Mouse (Mus musculus) heart, adult 2 months (tissue): ENCODE data around the gene Gstm6. TPM values are rescaled to one million over a fixed set of nuclear protein-coding genes. Genes with fewer than 3 reads are reported as not detected.
"Not testable (repeated sequence)": the region's sequence is repeated elsewhere in the genome, so short reads cannot be mapped to it uniquely, and the experiment has no call there.

ENCODE experiments used
- DNase-seq, 2 experiments: peaks; one replicate each; pipeline ENCODE4 v3.0.0; 2021
- H3K27ac ChIP-seq: fragments of 200-600 bp; 2 replicates; pipeline ENCODE4 v1.8.1; 2022
- H3K27me3 ChIP-seq: fragments of 200-500 bp; 2 replicates; pipeline ENCODE4 v1.6.1; 2012; ENCODE audit warnings: mild to moderate bottlenecking, low read length, inconsistent platforms, mixed read lengths; ENCODE audit not compliant: control insufficient read depth, insufficient read depth
- H3K36me3 ChIP-seq: fragments of 200-500 bp; 2 replicates; pipeline ENCODE4 v1.6.1; 2012; ENCODE audit warnings: low read length, inconsistent platforms; ENCODE audit not compliant: control insufficient read depth, insufficient read depth
- H3K4me1 ChIP-seq: fragments of 200-500 bp; 2 replicates; pipeline ENCODE4 v1.6.1; 2011; ENCODE audit warnings: low read length; ENCODE audit not compliant: control insufficient read depth, insufficient read depth
- H3K4me3 ChIP-seq: fragments of 200-600 bp; 2 replicates; pipeline ENCODE4 v1.8.1; 2022
- H3K79me2 ChIP-seq: fragments of 200-500 bp; replicated peaks from 2 replicates; pipeline ENCODE4 v1.6.1; 2012; ENCODE audit warnings: mild to moderate bottlenecking, inconsistent platforms, low read length, moderate library complexity, mixed read lengths; ENCODE audit not compliant: control insufficient read depth, insufficient read depth
- H3K9ac ChIP-seq: fragments of 200-500 bp; 2 replicates; pipeline ENCODE4 v1.6.1; 2012; ENCODE audit warnings: low read depth, mild to moderate bottlenecking, control low read depth, inconsistent platforms, low read length, mixed read lengths
- CTCF ChIP-seq: fragments of 200-600 bp; IDR thresholded peaks from 2 replicates; pipeline ENCODE4 v1.8.1; 2022; ENCODE audit warnings: antibody characterized with exemption, mild to moderate bottlenecking, moderate library complexity
- EP300 ChIP-seq: fragments of 200-500 bp; IDR thresholded peaks from 2 replicates; pipeline ENCODE4 v1.6.1; 2011; ENCODE audit warnings: low read depth, low read length, control low read depth; ENCODE audit not compliant: insufficient read depth
- POLR2A ChIP-seq: fragments of 200-500 bp; IDR thresholded peaks from 2 replicates; pipeline ENCODE4 v1.6.1; 2011; ENCODE audit warnings: mild to moderate bottlenecking, low read depth, low read length, control low read depth; ENCODE audit not compliant: insufficient read depth
- WGBS: fragments of 180-500 bp; shearing (Covaris S2); methylation state at CpG from one replicate; pipeline ENCODE4 v1.1.7; 2018; 5-methylcytosine and 5-hydroxymethylcytosine counted together
- intact Hi-C: fragments of 180-260 bp; cut with DNase I; formaldehyde crosslinking; loops from one replicate; pipeline ENCODE4 v1.15.1; 2025
- long read RNA-seq: library from polyadenylated mRNA; stranded (forward); transcript quantifications from one replicate; pipeline ENCODE4 v2.0.0, GENCODE M21; 2021
- polyA plus RNA-seq: library from polyadenylated mRNA; depleted of rRNA; stranded (reverse); fragments of >200 nt; gene quantifications from 2 replicates; pipeline ENCODE4 v1.2.3, GENCODE M21; 2012; rRNA removed
- total RNA-seq, 2 experiments: library from RNA; stranded (reverse); gene quantifications; 2 replicates each; pipeline ENCODE4 v1.2.3; 2021

Gene Gstm6
- total RNA-seq (1 to 10 TPM; 3.0 to 3.7 TPM), polyA plus RNA-seq (3.7 and 4.6 TPM in 2 replicates)
- long read RNA-seq, partial matches to known transcripts, result 0 of 1 reads
- long read RNA-seq, other reads (novel, unspliced or antisense), result 0 of 1 reads

DNA sequence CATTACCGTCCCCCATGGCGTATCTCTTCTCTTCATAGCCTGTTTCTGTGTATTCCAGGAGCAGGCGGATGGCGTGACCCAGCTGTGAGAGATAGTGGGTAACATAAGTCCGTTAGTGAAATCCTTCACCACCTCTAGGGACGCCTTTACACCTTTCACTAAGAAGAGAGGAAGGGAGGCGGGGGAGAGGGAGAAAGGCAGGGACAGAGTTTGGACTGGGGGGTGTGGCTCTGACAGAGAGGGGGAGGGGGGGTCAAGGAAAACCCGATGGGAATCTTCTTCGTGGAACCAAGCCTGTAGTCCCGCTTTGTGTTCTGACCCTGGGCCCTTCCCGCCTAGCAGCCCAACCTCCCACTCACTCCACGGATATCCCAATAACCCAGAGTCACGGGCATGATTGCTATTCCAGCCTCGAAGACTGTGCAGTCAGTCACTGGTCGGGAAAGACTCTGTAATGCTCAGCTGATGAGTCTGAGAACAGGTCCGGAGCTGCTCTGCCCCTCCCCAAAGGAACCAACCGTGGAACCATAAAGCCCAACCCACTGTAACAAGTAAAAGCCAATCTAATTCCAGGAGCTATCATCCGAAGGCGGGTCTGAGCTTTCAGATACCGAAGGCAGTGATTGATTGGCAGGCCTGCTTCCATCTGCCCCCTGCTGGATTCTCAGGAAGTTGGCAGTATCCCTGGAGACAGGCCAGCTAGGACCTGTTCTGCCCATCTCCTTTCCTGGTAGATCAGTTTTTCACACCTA, at the start of gene Gstm6:
Gstm6 (minus strand) TSS at position 511 of the 752 bp plus-strand sequence.
- Histone ChIP-seq H3K27ac (no peak within 1 kb of the TSS), H3K79me2 (no peaks in the 10 kb centered on the region), H3K4me3 (no peak within 1 kb of the TSS), H3K36me3 (no peaks in the 10 kb centered on the region), H3K4me1 (peaks cover 7% of the 10 kb centered on the region), H3K27me3 (no peaks in the 10 kb centered on the region), H3K9ac (no peak within 1 kb of the TSS)
- DNase-seq, result no peak
- intact Hi-C loops, result no loop called here
- 29% methylated on average over 20 of the region's 20 CpGs for WGBS
- no peak for TF ChIP-seq POLR2A
- TF ChIP-seq EP300, result no peak
- peak; percentile 60 for TF ChIP-seq CTCF

DNA sequence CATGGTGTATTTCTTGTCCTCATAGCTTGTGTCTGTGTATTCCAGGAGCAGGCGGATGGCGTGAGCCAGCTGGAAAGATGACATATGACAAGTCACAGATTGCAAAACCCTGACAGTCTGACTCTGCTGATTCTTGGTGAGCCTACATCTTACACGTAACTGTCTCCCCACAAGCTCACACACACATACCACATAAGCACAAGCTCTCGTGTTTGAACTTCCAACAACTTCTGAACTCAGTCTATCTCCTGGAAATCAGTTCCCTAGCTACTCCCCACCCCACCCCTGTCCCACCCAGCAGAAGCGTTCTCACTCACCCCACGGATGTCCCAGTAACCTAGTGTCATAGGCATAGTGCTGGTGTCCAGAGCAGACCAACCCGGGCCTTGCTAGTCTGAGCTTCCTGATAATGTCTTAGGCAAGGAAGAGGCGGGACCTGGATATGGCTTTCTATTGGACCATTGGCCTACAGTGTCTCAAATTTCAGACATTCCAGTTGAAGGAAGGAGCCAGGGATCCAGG, 42.6 kb upstream of the Gstm6 start, which contains the start of gene Gstm2:
Gstm2 (minus strand) TSS at position 413 of the 522 bp plus-strand sequence.
- no peaks in the 10 kb centered on the region for H3K27me3 ChIP-seq
- WGBS, result 37% methylated on average over 8 of the region's 8 CpGs

DNA sequence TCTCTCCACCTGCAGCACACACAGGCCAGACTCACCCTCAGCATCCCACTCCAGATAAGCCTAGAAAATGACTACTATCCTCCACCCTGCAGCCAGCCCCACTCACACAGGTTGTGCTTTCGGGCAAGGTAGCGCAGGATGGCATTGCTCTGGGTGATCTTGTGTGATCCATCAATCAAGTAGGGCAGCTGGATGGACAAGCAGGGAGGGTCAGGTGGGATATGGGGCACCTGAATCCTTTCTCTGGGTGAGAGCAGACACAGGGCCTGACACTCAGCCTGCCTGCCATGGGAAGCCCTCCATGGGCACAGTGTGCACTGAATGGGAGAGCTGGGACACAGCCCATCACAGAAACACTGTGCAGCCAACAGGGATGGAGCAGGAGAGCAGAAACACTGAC, 41.6 kb upstream of the Gstm6 start:
- H3K9ac ChIP-seq, DNase-seq, H3K79me2 ChIP-seq, H3K36me3 ChIP-seq, H3K27me3 ChIP-seq, intact Hi-C loops: not testable (repeated sequence)
- Histone ChIP-seq H3K4me3 (peak overlapping the region; percentile 40; the same call in 1 of the 2 replicates), H3K27ac (peak overlapping the region; percentile 78), H3K4me1 (peaks cover 14% of the 10 kb centered on the region)
- 98% methylated on average over 2 of the region's 2 CpGs for WGBS

More for the DNA sequence above, 42.6 kb upstream of the Gstm6 start, which contains the start of gene Gstm2:
- intact Hi-C loops, result no loop called here
- Histone ChIP-seq H3K36me3 (no peaks in the 10 kb centered on the region), H3K4me1 (peaks cover 14% of the 10 kb centered on the region), H3K4me3 (peak within 1 kb of the TSS; percentile 40), H3K9ac (0 out of 2 replicates have a peak within 1 kb of the TSS, but pooled peaks have one; percentile 23), H3K79me2 (no peaks in the 10 kb centered on the region), H3K27ac (peak within 1 kb of the TSS; percentile 78)
- TF ChIP-seq EP300 (0 out of 2 replicates have a peak, but pooled peaks have one; percentile 48), POLR2A (peak; percentile 66), CTCF (no peak)
- peak; percentile 68 to 80 for DNase-seq

DNA sequence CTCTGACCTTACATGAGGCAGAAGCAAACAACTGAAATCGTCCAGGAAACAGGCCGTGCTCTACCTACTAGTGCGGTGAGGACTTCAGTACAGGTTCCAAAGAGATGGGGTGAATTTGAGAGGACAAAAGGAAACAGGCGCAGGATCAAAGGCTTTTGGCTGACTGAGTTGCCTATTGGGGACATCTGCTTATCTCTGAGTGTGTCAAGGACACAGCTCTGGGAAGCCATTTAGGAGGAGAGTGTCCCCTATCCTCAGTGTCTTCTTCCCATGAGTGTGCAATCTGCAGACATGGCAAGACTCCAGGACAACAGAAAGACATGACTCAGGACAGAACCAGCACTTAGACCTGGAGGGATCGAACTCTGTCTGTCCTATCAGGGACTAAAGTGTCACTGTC, 40.9 kb upstream of the Gstm6 start:
- intact Hi-C loops, result loop anchor here (5.0 kb wide), 1 partner anchor 33 kb away; the partner anchor contains the start of gene Gstm1
- DNase-seq, result no peak
- 72% methylated on average over 5 of the region's 5 CpGs for WGBS
- Histone ChIP-seq H3K27me3 (no peaks in the 10 kb centered on the region), H3K36me3 (no peaks in the 10 kb centered on the region), H3K79me2 (no peaks in the 10 kb centered on the region), H3K4me1 (peaks cover 14% of the 10 kb centered on the region), H3K27ac (no peak overlapping the region), H3K4me3 (no peak overlapping the region), H3K9ac (no peak overlapping the region)
- TF ChIP-seq EP300 (no peak), CTCF (no peak), POLR2A (no peak)

DNA sequence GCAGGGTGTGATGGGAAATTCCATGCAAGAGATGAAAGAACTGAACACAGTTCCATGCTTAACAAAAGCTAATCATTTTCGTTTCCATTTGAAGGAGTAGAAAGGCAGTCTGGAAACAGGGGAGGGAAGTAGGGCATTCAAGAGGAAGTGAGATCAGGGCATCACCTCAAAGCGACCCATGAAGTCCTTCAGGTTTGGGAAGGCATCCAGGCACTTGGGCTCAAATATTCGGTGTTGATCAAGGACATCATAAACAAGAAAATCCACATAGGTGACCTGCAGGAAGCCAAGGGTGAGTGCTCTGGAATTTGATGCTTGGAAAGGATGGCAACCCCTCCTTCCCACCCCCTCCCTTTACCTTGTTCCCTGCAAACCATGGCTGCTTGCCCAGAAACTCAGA, 40.2 kb upstream of the Gstm6 start:
- peaks cover 14% of the 10 kb centered on the region for H3K4me1 ChIP-seq
- H3K79me2 ChIP-seq, result no peaks in the 10 kb centered on the region
- intact Hi-C loops, result loop anchor here (2.0 to 5.0 kb wide), 2 partner anchors 19 to 34 kb away; partner anchors contain the start of gene Gstm1
- no peaks in the 10 kb centered on the region for H3K27me3 ChIP-seq
- no peak for DNase-seq
- H3K9ac ChIP-seq, result no peak overlapping the region
- TF ChIP-seq EP300, result no peak
- no peaks in the 10 kb centered on the region for H3K36me3 ChIP-seq
- H3K27ac ChIP-seq, result no peak overlapping the region
- 53% methylated on average over 3 of the region's 3 CpGs for WGBS
- no peak overlapping the region for H3K4me3 ChIP-seq

DNA sequence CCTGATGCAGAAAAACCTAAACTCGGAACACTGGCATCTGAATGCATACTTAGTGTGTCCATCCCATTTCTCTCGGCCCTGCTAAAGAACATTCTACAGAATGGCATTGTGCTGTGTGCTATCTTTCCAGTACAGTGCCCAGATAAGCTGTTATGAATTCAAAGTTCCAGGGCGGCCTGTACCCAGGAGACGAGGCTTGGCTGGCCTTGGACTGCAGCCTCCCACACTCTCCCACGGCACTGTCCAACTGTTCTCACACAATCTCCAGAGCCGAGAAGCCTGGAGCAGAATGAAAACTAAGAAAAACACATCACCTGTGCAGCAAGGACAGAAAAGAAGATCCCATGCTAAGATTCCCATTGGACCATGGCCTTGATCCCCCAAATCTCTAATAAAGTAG, 39.2 kb upstream of the Gstm6 start:
- no peaks in the 10 kb centered on the region for H3K79me2 ChIP-seq
- DNase-seq, result no peak
- H3K27me3 ChIP-seq, result no peaks in the 10 kb centered on the region
- TF ChIP-seq CTCF (no peak), EP300 (no peak), POLR2A (no peak)
- H3K27ac ChIP-seq, result no peak overlapping the region
- H3K4me1 ChIP-seq, result peaks cover 14% of the 10 kb centered on the region
- H3K36me3 ChIP-seq, result no peaks in the 10 kb centered on the region
- 74% methylated on average over 6 of the region's 6 CpGs for WGBS
- intact Hi-C loops, result loop anchor here (2.0 to 5.0 kb wide), 2 partner anchors 18 to 35 kb away; partner anchors contain the start of gene Gstm1
- no peak overlapping the region for H3K4me3 ChIP-seq
- H3K9ac ChIP-seq, result no peak overlapping the region
